Mouse (Mus musculus): ENCODE measurements at regions not wholly inside any gene's neighbourhood (a gene's known extent, or its start where the extent isn't known, plus 50 kb on each side); places are given as distances from the start of the nearest gene placed in this dataset.

DNA sequence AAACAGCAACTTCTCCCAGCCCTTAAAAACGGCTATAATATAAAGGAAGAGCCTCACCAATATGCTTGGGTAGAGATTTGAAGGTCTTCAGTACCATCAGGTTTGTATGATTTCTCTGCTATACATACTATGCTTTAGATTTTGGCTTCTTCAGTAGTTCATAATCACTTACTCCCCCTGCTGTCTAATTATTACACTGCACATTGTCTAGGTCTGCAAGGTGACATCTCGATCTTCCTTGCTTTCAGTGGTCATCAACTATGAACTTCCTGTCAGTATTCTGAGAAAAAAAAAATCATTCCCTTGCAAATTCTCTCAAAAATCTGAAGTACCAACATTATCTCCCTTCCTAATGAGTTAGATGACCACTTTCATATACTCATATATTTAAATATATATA is 225.4 kb upstream of the Galnt5 start:
- Histone ChIP-seq H3K27ac (replicated peaks; ENCODE audit: low read depth, low read length) (no peak overlapping the region), H3K4me2 (ENCODE audit: low read depth, severe bottlenecking) (no peak overlapping the region), H3K27me3 (ENCODE audit: control insufficient read depth, insufficient read depth, low read length) (no peaks in the 10 kb centered on the region), H3K36me3 (ENCODE audit: control insufficient read depth, insufficient read depth, low read length) (no peaks in the 10 kb centered on the region), H3K4me3 (ENCODE audit: low read depth, low read length) (no peak overlapping the region), H3K4me1 (ENCODE audit: control insufficient read depth, insufficient read depth, low read length) (no peaks in the 10 kb centered on the region), H3K9ac (ENCODE audit: low read length) (no peak overlapping the region), H3K9me3 (ENCODE audit: control insufficient read depth, low read length) (no peaks in the 10 kb centered on the region)
- WGBS: 86% methylated on average over 2 of the region's 2 CpGs
- no peak for ATAC-seq (ENCODE audit: insufficient number of reproducible peaks, low FRiP score, low TSS enrichment, low read depth)
- no peak for DNase-seq (ENCODE audit: low spot score)

DNA sequence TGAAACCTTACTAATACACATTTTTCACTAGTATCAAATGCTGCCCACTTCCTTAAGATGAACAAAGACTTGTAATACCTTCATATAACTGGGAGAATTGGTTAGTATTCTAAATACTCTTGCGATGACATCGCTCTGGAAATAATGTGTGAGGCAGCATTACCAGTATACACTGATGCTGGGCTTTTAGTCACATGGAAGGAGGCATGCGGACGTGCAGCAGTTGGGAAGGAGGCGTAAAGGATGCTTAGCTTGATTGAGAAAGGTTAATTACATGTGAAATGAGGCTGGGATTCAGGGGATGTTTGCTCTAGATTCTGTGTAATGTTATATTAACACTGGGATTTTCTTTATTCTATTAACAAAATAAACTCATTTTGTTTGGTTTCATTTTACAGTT is 221.5 kb upstream of the Galnt5 start:
- WGBS: 80% methylated on average over 5 of the region's 5 CpGs
- H3K4me1 ChIP-seq (ENCODE audit: control insufficient read depth, insufficient read depth, low read length): no peaks in the 10 kb centered on the region
- ATAC-seq (ENCODE audit: insufficient number of reproducible peaks, low FRiP score, low TSS enrichment, low read depth): no peak

DNA sequence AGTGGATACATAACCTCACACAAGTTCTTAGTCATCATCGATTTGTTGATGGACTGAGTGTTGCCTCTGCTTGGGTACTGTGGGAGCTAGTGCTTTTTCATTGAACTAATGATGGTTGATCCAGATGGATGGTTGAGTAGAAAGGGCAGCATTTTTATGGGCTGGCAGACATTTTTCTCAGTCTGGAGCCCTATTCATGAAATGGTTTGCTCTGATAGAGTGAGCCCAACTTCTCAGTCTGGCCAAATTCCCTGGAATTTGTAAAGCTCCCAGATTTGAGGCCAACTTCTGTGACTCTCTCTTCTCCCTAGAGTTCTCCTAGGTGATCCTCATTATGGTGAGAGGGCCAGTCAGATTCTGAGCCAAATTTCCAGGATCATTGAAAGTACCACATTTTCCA is 216.8 kb upstream of the Galnt5 start:
- Histone ChIP-seq H3K27me3 (ENCODE audit: control insufficient read depth, insufficient read depth, low read length) (no peaks in the 10 kb centered on the region), H3K4me1 (ENCODE audit: control insufficient read depth, insufficient read depth, low read length) (no peaks in the 10 kb centered on the region), H3K27ac (replicated peaks; ENCODE audit: low read depth, low read length) (no peak overlapping the region), H3K9ac (ENCODE audit: low read length) (no peak overlapping the region), H3K36me3 (ENCODE audit: control insufficient read depth, insufficient read depth, low read length) (no peaks in the 10 kb centered on the region), H3K4me2 (ENCODE audit: low read depth, severe bottlenecking) (no peak overlapping the region), H3K4me3 (ENCODE audit: low read depth, low read length) (no peak overlapping the region), H3K9me3 (ENCODE audit: control insufficient read depth, low read length) (no peaks in the 10 kb centered on the region)
- WGBS: 97% methylated on average over 1 of the region's 1 CpGs
- DNase-seq (ENCODE audit: low spot score): no peak
- no peak for ATAC-seq (ENCODE audit: insufficient number of reproducible peaks, low FRiP score, low TSS enrichment, low read depth)

More for the DNA sequence above, 221.5 kb upstream of the Galnt5 start:
- H3K4me2 ChIP-seq (ENCODE audit: low read depth, severe bottlenecking): no peak overlapping the region
- H3K27me3 ChIP-seq (ENCODE audit: control insufficient read depth, insufficient read depth, low read length): no peaks in the 10 kb centered on the region
- no peak for DNase-seq (ENCODE audit: low spot score)
- H3K4me3 ChIP-seq (ENCODE audit: low read depth, low read length): no peak overlapping the region
- no peak overlapping the region for H3K9ac ChIP-seq (ENCODE audit: low read length)
- H3K27ac ChIP-seq (replicated peaks; ENCODE audit: low read depth, low read length): no peak overlapping the region
- no peaks in the 10 kb centered on the region for H3K9me3 ChIP-seq (ENCODE audit: control insufficient read depth, low read length)
- no peaks in the 10 kb centered on the region for H3K36me3 ChIP-seq (ENCODE audit: control insufficient read depth, insufficient read depth, low read length)

DNA sequence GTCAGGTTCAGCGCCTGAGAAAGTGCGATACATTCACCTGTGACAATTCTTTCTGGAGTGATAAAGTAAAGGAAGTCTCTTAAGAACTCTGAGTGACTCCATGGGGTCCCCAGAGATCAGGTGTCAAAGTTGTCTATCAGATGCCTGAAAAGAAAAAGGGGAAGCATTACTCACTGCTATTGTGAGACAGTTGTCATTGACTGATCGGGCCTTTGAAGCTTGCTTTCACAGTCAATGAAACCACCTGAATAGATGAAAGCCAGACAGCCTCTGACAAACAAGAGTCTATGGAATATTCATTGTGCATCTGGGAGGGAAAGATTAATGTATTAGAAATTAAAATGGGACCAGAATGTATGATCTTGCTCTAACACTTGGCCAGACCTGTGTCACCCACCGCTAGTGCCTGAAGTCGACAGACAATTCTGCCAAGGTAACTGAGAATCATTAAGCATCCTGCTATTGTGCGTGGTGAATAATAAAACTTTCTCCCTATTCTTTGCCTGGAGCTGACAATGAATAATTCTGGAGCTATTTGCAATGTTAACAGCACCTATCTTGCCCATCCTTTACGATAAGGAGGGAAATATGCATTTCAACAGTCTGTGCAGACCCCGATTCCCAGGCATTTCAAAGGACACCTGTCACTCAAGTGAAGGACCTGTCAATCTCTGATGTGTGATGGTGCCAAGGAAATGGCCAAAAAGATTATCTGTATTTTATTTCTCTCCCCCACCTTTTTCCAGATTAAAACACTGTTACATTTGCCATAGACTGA is 204.0 kb upstream of the Galnt5 start:
- no peak overlapping the region for H3K4me2 ChIP-seq (ENCODE audit: low read depth, severe bottlenecking)
- H3K9ac ChIP-seq (ENCODE audit: low read length): no peak overlapping the region
- no peak overlapping the region for H3K27ac ChIP-seq (replicated peaks; ENCODE audit: low read depth, low read length)
- no peaks in the 10 kb centered on the region for H3K36me3 ChIP-seq (ENCODE audit: control insufficient read depth, insufficient read depth, low read length)
- no peaks in the 10 kb centered on the region for H3K4me1 ChIP-seq (ENCODE audit: control insufficient read depth, insufficient read depth, low read length)
- WGBS: 83% methylated on average over 8 of the region's 8 CpGs
- no peaks in the 10 kb centered on the region for H3K27me3 ChIP-seq (ENCODE audit: control insufficient read depth, insufficient read depth, low read length)
- DNase-seq (ENCODE audit: low spot score) (no peak), ATAC-seq (ENCODE audit: insufficient number of reproducible peaks, low FRiP score, low TSS enrichment, low read depth) (no peak)
- no peak overlapping the region for H3K4me3 ChIP-seq (ENCODE audit: low read depth, low read length)
- no peaks in the 10 kb centered on the region for H3K9me3 ChIP-seq (ENCODE audit: control insufficient read depth, low read length)

DNA sequence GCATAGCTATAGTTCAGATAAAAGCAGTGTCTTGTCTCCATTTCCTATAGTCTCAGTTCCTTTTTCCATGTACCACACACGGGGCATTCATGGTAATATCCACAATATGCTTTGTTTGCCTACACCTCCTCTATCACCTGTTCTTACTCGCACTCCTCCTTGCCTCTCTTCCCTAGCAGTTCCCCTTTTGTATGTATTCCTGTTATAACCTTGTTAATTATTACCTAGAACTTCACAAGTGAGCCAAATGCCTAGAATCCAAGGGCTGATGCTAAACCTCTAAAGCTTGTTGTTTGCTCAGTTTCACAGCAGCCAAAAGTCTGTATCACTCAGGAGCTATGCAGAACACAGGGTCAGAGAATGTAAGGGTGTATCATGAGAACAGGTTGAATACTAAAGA is 198.4 kb upstream of the Galnt5 start:
- Histone ChIP-seq H3K4me3 (ENCODE audit: low read depth, low read length) (no peak overlapping the region), H3K9ac (ENCODE audit: low read length) (no peak overlapping the region), H3K27ac (replicated peaks; ENCODE audit: low read depth, low read length) (no peak overlapping the region), H3K4me1 (ENCODE audit: control insufficient read depth, insufficient read depth, low read length) (no peaks in the 10 kb centered on the region), H3K9me3 (ENCODE audit: control insufficient read depth, low read length) (no peaks in the 10 kb centered on the region), H3K4me2 (ENCODE audit: low read depth, severe bottlenecking) (no peak overlapping the region), H3K27me3 (ENCODE audit: control insufficient read depth, insufficient read depth, low read length) (no peaks in the 10 kb centered on the region), H3K36me3 (ENCODE audit: control insufficient read depth, insufficient read depth, low read length) (no peaks in the 10 kb centered on the region)
- WGBS: 83% methylated on average over 2 of the region's 2 CpGs
- DNase-seq (ENCODE audit: low spot score) (no peak), ATAC-seq (ENCODE audit: insufficient number of reproducible peaks, low FRiP score, low TSS enrichment, low read depth) (no peak)

DNA sequence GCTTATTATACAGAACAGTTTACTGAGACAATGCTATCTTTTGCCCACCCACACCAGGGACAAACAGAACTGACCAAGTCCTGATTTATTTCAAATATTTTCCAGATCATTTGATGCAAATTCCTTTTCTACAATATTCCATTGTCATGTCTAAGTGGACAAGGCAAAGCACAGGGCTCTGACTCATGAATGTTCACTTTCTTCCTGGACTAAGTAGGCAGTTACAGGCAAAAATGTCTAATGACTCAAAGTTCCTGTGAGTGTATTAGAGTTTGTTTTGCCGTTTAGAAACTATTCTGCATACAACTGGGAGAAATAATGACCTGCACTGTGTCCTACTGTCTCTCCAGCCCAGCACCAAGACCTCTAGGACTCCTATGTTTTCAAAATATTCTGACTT is 189.8 kb upstream of the Galnt5 start:
- WGBS: 75% methylated on average over 1 of the region's 1 CpGs
- H3K4me2 ChIP-seq (ENCODE audit: low read depth, severe bottlenecking): no peak overlapping the region
- no peak overlapping the region for H3K9ac ChIP-seq (ENCODE audit: low read length)
- H3K27ac ChIP-seq (replicated peaks; ENCODE audit: low read depth, low read length): no peak overlapping the region
- no peaks in the 10 kb centered on the region for H3K4me1 ChIP-seq (ENCODE audit: control insufficient read depth, insufficient read depth, low read length)
- no peak for DNase-seq (ENCODE audit: low spot score)
- no peak for ATAC-seq (ENCODE audit: insufficient number of reproducible peaks, low FRiP score, low TSS enrichment, low read depth)
- no peaks in the 10 kb centered on the region for H3K36me3 ChIP-seq (ENCODE audit: control insufficient read depth, insufficient read depth, low read length)
- no peaks in the 10 kb centered on the region for H3K27me3 ChIP-seq (ENCODE audit: control insufficient read depth, insufficient read depth, low read length)
- no peak overlapping the region for H3K4me3 ChIP-seq (ENCODE audit: low read depth, low read length)
- no peaks in the 10 kb centered on the region for H3K9me3 ChIP-seq (ENCODE audit: control insufficient read depth, low read length)

DNA sequence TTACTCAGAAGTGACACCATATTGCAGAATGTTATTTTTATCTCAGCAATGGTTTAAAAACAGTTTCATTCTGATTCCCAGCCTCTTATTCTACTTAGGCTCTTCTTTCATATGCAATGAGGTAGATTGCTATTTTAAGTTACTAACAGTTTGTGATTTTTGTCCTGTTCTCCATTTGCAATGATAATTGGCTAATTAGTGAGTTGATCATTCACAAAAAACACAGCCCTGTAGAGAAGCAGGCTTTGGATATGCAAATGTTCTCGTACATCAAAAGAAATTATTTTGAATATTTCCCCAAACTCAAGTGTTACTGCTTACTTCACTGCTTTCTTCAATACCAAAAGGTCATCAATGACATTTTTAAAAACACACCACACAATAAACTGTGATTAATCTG is 184.7 kb upstream of the Galnt5 start:
- Histone ChIP-seq H3K4me1 (ENCODE audit: control insufficient read depth, insufficient read depth, low read length) (no peaks in the 10 kb centered on the region), H3K27me3 (ENCODE audit: control insufficient read depth, insufficient read depth, low read length) (no peaks in the 10 kb centered on the region), H3K36me3 (ENCODE audit: control insufficient read depth, insufficient read depth, low read length) (no peaks in the 10 kb centered on the region), H3K9ac (ENCODE audit: low read length) (no peak overlapping the region), H3K4me2 (ENCODE audit: low read depth, severe bottlenecking) (no peak overlapping the region), H3K4me3 (ENCODE audit: low read depth, low read length) (no peak overlapping the region), H3K27ac (replicated peaks; ENCODE audit: low read depth, low read length) (no peak overlapping the region), H3K9me3 (ENCODE audit: control insufficient read depth, low read length) (no peaks in the 10 kb centered on the region)
- 88% methylated on average over 1 of the region's 1 CpGs for WGBS
- DNase-seq (ENCODE audit: low spot score) (no peak), ATAC-seq (ENCODE audit: insufficient number of reproducible peaks, low FRiP score, low TSS enrichment, low read depth) (no peak)

DNA sequence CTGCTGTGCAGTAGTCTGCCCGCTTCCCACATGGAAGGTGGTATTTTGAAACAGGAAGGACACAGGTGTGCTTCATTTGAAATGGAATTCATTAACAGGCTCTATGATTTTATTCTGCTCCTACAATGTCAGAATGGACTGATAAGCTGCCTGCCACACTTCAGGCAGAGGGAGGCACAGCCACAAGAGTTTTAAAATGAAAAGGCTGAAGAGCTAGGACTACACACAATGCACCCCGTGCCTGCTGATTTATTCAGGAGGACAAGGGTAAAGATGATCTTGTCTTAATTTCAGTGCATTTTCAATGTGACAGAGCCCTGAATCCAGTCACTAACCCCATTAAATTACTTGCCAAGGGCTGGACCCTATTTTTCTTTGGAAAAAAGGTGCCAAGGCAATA is 177.3 kb upstream of the Galnt5 start:
- 0 out of 2 replicates have a peak, but pooled peaks cover 4% of the 10 kb centered on the region for H3K4me1 ChIP-seq (ENCODE audit: control insufficient read depth, insufficient read depth, low read length)
- H3K4me2 ChIP-seq (ENCODE audit: low read depth, severe bottlenecking): no peak overlapping the region
- H3K27ac ChIP-seq (replicated peaks; ENCODE audit: low read depth, low read length): no peak overlapping the region
- no peaks in the 10 kb centered on the region for H3K27me3 ChIP-seq (ENCODE audit: control insufficient read depth, insufficient read depth, low read length)
- no peaks in the 10 kb centered on the region for H3K36me3 ChIP-seq (ENCODE audit: control insufficient read depth, insufficient read depth, low read length)
- no peak overlapping the region for H3K4me3 ChIP-seq (ENCODE audit: low read depth, low read length)
- H3K9ac ChIP-seq (ENCODE audit: low read length): no peak overlapping the region
- no peaks in the 10 kb centered on the region for H3K9me3 ChIP-seq (ENCODE audit: control insufficient read depth, low read length)
- DNase-seq (ENCODE audit: low spot score) (peak; percentile 32), ATAC-seq (ENCODE audit: insufficient number of reproducible peaks, low FRiP score, low TSS enrichment, low read depth) (no peak)
- WGBS: 49% methylated on average over 2 of the region's 2 CpGs

DNA sequence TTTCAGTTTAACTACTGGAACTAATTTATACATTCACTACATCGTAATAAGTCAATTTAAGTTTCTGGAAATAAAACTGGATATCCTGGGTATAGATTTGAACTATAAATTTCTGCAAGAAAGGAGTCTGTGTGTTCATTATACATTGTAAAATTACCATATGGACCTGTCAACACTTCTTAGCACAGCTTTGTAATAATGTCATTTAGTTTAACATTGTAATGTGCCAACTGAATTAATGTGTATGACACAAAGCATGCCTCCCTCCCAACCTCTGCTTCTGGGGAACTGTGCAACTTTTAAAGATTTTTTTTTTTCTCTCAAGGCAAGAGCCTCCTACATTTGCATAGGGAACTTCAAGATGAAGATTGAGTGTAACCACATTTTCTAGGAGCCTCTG is 176.8 kb upstream of the Galnt5 start:
- DNase-seq (ENCODE audit: low spot score) (no peak), ATAC-seq (ENCODE audit: insufficient number of reproducible peaks, low FRiP score, low TSS enrichment, low read depth) (peak; percentile 48)
- no peak overlapping the region for H3K9ac ChIP-seq (ENCODE audit: low read length)

More for the DNA sequence above, 176.8 kb upstream of the Galnt5 start:
- Histone ChIP-seq H3K27me3 (ENCODE audit: control insufficient read depth, insufficient read depth, low read length) (no peaks in the 10 kb centered on the region), H3K36me3 (ENCODE audit: control insufficient read depth, insufficient read depth, low read length) (no peaks in the 10 kb centered on the region), H3K4me3 (ENCODE audit: low read depth, low read length) (no peak overlapping the region), H3K4me2 (ENCODE audit: low read depth, severe bottlenecking) (no peak overlapping the region), H3K4me1 (ENCODE audit: control insufficient read depth, insufficient read depth, low read length) (0 out of 2 replicates have a peak, but pooled peaks cover 4% of the 10 kb centered on the region), H3K9me3 (ENCODE audit: control insufficient read depth, low read length) (no peaks in the 10 kb centered on the region), H3K27ac (replicated peaks; ENCODE audit: low read depth, low read length) (no peak overlapping the region)
- WGBS: 39% methylated on average over 1 of the region's 1 CpGs

Data from limb, embryonic 11.5 days (tissue).